8 mouse cellular contexts compared by ENCODE assay signal in the genomic region with DNA sequence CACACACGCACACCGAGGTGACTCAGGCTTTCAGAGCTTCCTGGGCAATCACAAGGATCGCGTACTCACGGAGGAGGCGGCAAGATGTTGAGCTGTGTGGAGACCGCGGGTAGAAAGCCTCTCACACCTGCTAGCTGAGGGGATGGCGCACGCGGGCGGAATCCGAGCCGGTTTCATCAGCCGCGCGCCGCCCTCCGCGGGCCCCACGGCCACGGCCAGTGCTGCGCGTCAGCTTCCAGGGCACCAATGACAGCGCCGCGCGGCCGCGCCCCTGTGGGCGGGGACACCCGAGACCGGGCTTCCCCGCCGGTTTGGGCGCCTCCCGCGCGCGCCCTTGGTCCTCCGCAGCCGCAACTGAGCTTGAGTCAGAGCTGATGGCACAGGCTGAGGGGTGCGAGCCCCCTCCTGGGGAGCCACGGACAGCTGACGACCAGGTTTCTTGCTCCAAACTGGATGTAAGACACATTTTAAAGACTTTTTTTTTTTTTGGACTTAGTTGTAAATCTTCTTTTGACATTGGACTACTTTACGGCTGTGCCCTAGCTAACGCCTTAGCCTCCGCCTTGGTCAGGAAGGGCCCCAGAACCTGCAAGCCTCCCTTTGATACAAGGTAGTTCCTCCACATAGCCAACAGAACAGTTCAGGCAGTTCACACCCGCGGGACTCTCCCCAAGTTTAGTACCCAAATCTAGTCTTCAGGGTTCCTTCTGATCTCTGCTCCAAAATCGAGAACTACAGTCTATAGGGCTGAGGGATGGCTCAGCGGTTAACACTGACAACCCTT. TPM values are rescaled to one million over a fixed set of nuclear protein-coding genes. Genes with fewer than 3 reads are reported as not detected.
DNase-seq lines count a peak whose midpoint lies in the region; ATAC-seq lines count a peak whose summit lies in the region.

TSS of gene Slc7a1 (minus strand) at position 245 of the 784 bp plus-strand sequence.

- peak; percentile 91 for ATAC-seq in hindbrain, embryonic 11.5 days (ENCODE audit: low FRiP score)

- H3K9ac ChIP-seq in hindbrain, embryonic 11.5 days (ENCODE audit: low read depth, low read length): peak within 1 kb of the TSS; percentile 76

- H3K27me3 ChIP-seq in hindbrain, embryonic 11.5 days (ENCODE audit: control insufficient read depth, insufficient read depth, low read length): no peaks in the 10 kb centered on the region

- H3K36me3 ChIP-seq in hindbrain, embryonic 11.5 days (ENCODE audit: control insufficient read depth, insufficient read depth, low read length): no peaks in the 10 kb centered on the region

- DNase-seq in MN1 (ENCODE audit: low spot score): peak; percentile 94
- peak; percentile 80 for DNase-seq in cerebellum, adult 9-10 months
- peak; percentile 62 to 92 for DNase-seq in frontal cortex, adult 2 months (ENCODE audit: extremely low spot score in 1 of 2, low spot score in 1 of 2)
- peak; percentile 85 for DNase-seq in hindbrain, embryonic 11.5 days (ENCODE audit: low spot score)
- DNase-seq in layer of hippocampus, postnatal 14 days (ENCODE audit: low spot score in 2 of 2): peak; percentile 81 to 87
- DNase-seq in lung, postnatal 14 days: peak; percentile 89
- DNase-seq in retina, adult 2 months (ENCODE audit: low read depth, low spot score): peak; percentile 71
- DNase-seq in thymus, postnatal 36 days: peak; percentile 90 to 93

- WGBS in hindbrain, embryonic 11.5 days: 3% methylated on average over 46 of the region's 52 CpGs

- H3K4me1 ChIP-seq in hindbrain, embryonic 11.5 days (replicated peaks; ENCODE audit: control insufficient read depth, insufficient read depth, low read length): no peaks in the 10 kb centered on the region

- H3K4me2 ChIP-seq in hindbrain, embryonic 11.5 days (replicated peaks; ENCODE audit: low read depth, low read length): peak within 1 kb of the TSS; percentile 99

- H3K4me3 ChIP-seq in hindbrain, embryonic 11.5 days (ENCODE audit: low read depth, low read length): peak within 1 kb of the TSS; percentile 79

- H3K27ac ChIP-seq in hindbrain, embryonic 11.5 days (ENCODE audit: low read depth, low read length): no peak within 1 kb of the TSS

- no peaks in the 10 kb centered on the region for H3K9me3 ChIP-seq in hindbrain, embryonic 11.5 days (ENCODE audit: control insufficient read depth, low read length)

RNA-seq across cellular contexts. Expression of gene Slc7a1, which starts in this region (rescaled TPM):
- 10.3 and 11.4 TPM in 2 replicates for polyA plus RNA-seq in frontal cortex, adult 2 months (2012; rRNA removed)
- 16.9 and 20.9 TPM in 2 replicates for polyA plus RNA-seq in hindbrain, embryonic 11.5 days (2014; fragmentation: Nextera tagmentation; extraction: Ambion mirVana)
- 10 to 100 TPM; 47.5 to 48.2 TPM for total RNA-seq in layer of hippocampus, postnatal 14 days (2021)
